Mouse (Mus musculus) liver, adult 2 months (tissue): ENCODE measurements around the gene Top2a.

ENCODE experiments used
- CTCF ChIP-seq: fragments of 200-500 bp; IDR thresholded peaks from 2 replicates; pipeline ENCODE4 v1.5.1; 2011; ENCODE audit warnings: low read depth, low read length, control low read depth
- POLR2A ChIP-seq: fragments of 200-500 bp; IDR thresholded peaks from 2 replicates; pipeline ENCODE4 v1.6.1; 2011; ENCODE audit warnings: low read length, control low read depth; ENCODE audit not compliant: insufficient read depth; ENCODE audit errors: extremely low read depth

DNA sequence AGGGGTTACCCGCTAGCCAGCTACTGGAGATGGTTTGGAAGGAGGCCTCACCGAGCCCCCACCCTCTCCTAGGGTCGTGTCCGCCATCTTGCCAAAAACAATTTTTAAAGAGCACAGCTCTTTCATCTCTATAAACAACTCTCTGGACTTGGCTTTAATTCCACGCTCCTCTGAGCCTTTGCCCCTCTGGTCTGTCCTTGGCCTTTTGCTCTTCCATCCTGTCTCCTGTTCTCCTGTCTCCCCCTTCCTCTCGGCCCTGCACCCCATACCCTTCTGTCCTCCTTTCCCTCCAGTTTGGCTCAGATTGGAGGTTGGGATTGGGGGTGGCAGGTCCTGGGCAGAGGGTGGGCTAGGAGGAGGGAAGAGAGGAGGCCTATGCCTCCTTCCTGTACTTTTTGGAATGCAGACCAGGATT lies 59.8 kb downstream of the Top2a start:
- TF ChIP-seq CTCF (no peak), POLR2A (no peak)
